Mouse (Mus musculus): ENCODE data around the gene Hoxb4. TPM values are rescaled to one million over a fixed set of nuclear protein-coding genes. Genes with fewer than 3 reads are reported as not detected.

The Hoxb4 gene
- total RNA-seq, 1 experiment from 2014 or later, result 4.0 TPM

DNA sequence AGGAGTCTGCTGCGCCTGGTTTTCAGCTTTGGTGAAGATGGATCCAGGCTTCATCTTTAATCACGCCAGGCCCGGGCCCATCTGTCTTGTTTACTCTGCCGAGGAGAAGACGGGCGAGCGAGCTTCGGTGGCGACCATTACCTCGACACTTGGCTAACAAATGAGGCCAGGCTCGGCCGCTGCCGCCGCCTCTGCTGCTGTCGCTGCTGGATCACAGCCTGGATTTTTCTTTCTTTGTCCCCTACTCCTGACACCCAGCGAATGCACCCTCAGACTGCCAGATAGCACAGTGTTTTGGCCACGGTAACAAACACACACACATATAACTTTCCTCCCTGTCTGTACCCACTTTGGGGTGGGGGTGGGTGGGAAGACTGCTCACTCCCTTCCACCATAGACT lies 2.6 kb downstream of the Hoxb4 start:
- no peak for ATAC-seq (replicated peaks in 1 of 2; ENCODE audit: insufficient read depth in 1 of 2, low FRiP score in 2 of 2, low TSS enrichment in 1 of 2, low read depth in 1 of 2, poor library complexity in 2 of 2, severe bottlenecking in 2 of 2)

DNA sequence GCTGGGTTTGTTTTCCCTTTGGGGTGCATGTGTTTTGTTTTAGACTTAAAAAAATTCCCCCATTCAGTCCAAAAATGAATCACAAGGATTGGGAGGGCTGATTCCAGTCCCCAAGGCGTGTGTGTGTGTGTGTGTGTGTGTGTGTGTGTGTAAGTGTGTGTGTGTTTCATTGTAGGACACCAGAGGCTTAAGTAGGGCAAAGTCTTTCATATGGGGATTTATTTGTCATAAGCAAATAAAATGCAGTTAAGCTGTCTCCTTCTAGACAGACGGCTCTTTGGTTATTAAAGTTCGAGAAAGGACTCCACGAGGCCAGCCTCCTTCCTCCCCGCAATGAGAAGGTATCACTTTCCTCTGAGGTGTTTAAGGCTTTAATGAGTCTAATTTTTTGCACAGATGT lies 3.8 kb downstream of the Hoxb4 start:
- no peak for ATAC-seq (replicated peaks in 1 of 2; ENCODE audit: insufficient read depth in 1 of 2, low FRiP score in 2 of 2, low TSS enrichment in 1 of 2, low read depth in 1 of 2, poor library complexity in 2 of 2, severe bottlenecking in 2 of 2)

DNA sequence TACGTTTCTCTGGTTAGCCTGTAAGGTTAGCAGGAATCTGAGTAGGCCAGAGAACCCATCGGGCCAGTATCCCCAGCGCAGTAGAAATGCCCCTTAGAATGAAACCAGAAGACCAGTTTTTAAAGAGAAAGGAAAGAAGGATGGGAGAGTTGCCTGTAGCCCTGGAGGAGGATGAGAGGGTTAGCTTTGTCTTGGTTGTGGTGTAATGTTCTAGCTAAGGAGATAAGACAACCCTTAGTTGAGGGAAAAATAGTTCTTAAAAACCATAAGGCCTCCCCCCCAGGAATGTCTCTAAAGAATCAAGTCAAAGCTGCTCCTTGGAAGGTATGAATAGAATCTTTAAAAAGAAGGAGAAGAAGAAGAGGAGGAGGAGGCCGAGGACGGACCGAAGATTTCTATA lies 4.7 kb downstream of the Hoxb4 start:
- ATAC-seq (replicated peaks in 1 of 2; ENCODE audit: insufficient read depth in 1 of 2, low FRiP score in 2 of 2, low TSS enrichment in 1 of 2, low read depth in 1 of 2, poor library complexity in 2 of 2, severe bottlenecking in 2 of 2), result no peak

DNA sequence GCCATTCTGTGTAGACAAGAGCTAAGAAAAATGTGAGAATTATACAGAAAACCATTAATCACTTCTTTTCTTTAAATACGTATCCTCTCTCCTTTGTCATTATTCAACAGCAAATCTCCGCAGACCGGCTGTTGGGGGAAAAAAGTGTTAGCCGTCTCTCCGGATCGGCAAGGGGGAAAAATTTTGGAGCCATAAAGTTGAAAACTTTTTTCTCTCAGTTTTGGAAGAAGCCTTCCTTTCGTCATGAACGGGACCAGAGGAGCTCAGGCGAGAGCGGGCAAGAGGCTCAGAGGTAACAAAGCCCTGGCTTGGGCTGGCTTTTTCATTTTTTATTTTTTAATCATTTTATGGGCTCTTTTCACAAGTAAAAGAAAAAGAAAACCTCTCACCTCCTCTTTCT lies 5.1 kb downstream of the Hoxb4 start, which contains the start of gene Hoxb3:
TSS of gene Hoxb3 (plus strand) at position 173 of the 400 bp plus-strand sequence.
- ATAC-seq (replicated peaks in 1 of 2; ENCODE audit: insufficient read depth in 1 of 2, low FRiP score in 2 of 2, low TSS enrichment in 1 of 2, low read depth in 1 of 2, poor library complexity in 2 of 2, severe bottlenecking in 2 of 2), result no peak

DNA sequence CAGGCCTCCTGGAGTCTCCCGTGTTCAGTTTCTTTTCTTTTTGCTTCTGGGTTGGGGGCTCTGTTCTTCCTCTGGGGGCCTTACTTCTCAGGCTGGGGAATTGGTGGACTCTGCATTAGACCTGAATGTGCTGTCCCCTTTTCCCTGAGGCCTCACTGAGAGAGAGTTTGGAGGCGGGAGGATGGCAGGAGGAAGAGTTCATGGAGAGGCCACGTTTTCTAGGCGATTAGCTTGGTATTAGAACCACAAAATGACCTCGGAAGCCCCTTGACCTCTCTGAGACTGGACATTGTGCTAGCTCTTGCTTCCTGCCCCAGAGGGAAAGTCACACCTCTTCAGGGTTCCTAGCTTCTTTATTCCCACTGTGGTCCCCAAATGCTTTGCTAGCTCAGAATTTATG lies 6.1 kb downstream of the Hoxb4 start:
- ATAC-seq (replicated peaks in 1 of 2; ENCODE audit: insufficient read depth in 1 of 2, low FRiP score in 2 of 2, low TSS enrichment in 1 of 2, low read depth in 1 of 2, poor library complexity in 2 of 2, severe bottlenecking in 2 of 2), result no peak

DNA sequence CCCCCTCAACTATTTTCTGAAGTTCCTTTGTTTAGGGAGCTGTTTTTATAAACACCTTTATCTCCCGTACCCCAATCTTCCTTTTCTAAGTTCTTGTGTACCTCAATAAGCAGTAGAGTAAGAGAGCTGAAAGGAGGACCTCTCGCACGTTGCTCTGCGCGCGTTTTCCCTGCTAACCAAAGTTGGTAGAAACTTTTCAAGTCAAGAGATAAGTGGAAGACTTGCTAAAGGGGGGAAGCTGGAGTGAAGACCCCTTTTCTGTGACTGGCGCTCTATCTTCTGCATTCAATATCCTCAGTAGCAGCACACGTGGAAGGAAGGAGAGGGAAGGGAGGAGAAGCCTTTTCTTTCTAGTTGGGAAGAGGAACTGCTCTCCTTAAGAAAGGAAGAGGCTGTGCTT lies 6.9 kb downstream of the Hoxb4 start:
- no peak for ATAC-seq (replicated peaks in 1 of 2; ENCODE audit: insufficient read depth in 1 of 2, low FRiP score in 2 of 2, low TSS enrichment in 1 of 2, low read depth in 1 of 2, poor library complexity in 2 of 2, severe bottlenecking in 2 of 2)

DNA sequence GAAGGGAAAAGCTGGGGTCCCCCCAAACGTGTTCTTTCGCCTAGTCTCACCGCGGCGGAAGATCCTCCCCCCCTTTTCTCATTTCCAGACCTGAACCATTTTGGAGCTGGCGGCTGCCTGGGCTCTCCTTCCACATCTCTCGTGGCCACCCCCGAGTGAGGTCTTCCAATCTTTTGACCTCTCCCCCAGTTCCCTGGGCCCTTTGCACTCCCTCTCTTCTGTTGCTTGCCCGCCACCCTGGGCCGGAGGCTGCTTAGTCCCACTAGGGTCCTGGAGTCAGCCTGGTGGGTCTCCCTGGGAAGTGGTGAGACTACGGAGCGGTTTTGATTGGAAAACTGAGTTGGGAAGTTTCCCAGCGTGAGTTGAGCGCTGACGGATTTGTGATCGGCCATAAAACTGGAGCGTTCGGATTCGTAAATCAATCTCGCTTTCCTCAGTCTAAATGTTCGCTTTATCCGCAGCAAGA lies 7.7 kb downstream of the Hoxb4 start:
- no peak for ATAC-seq (replicated peaks in 1 of 2; ENCODE audit: insufficient read depth in 1 of 2, low FRiP score in 2 of 2, low TSS enrichment in 1 of 2, low read depth in 1 of 2, poor library complexity in 2 of 2, severe bottlenecking in 2 of 2)

DNA sequence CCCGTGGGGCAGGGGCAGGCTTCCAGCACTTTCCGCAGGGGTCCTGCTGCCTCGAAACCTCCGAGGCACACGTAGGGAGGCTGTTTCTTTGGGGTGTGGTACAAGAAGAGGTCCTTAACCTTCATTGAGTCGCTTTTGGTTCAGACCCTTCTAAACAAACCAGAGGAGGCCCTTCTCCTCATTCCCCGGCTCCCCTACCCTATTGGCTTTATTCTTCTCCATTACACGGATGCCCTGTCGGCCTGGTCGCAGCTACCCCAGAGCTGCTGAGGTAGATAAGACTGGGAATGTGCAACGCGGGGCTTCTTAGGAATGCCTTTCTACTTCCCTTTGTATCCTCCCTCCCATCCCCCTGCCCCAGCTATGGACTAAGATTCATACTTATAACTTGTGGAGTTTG lies 8.6 kb downstream of the Hoxb4 start:
- ATAC-seq (replicated peaks in 1 of 2; ENCODE audit: insufficient read depth in 1 of 2, low FRiP score in 2 of 2, low TSS enrichment in 1 of 2, low read depth in 1 of 2, poor library complexity in 2 of 2, severe bottlenecking in 2 of 2), result no peak

DNA sequence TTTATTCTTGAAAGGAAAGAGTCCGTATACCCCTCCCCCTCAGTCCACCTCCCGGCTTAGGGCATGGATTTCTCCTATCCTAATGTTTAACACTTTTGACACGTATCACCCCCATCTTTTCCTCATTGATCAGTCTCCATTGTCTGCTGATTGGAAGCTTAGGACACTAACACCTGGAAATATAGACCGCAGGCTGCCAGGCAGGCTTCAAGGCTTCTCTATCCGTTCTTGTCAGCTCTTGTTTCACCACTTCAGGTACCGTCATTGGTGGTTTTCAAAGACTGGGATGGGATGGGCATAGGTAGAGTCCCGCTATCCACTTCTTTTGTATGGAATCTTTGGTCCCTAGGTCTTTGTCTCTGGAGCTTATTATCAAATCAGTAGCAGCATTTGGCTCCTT lies 9.1 kb downstream of the Hoxb4 start:
- ATAC-seq (replicated peaks in 1 of 2; ENCODE audit: insufficient read depth in 1 of 2, low FRiP score in 2 of 2, low TSS enrichment in 1 of 2, low read depth in 1 of 2, poor library complexity in 2 of 2, severe bottlenecking in 2 of 2), result no peak

DNA sequence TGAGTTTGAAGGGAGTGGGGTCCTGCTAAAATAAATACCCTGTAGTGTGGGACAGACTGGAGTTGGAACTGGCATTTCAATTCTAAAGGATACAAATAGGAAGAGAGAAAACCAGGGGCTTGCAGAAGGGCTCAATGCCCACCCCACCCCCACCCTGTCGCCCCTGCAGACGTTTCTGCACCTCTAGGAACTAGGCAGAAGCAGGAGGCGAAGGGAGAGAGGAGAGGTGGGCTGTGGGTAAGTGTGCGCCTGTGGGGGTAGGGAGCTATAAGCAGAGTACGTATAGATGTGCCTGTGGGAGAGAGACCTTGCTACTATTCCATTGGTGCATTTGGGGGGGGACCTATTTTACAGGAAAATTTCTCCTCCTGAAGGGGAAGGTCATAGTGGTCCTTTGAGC lies 9.7 kb downstream of the Hoxb4 start:
- ATAC-seq (replicated peaks in 1 of 2; ENCODE audit: insufficient read depth in 1 of 2, low FRiP score in 2 of 2, low TSS enrichment in 1 of 2, low read depth in 1 of 2, poor library complexity in 2 of 2, severe bottlenecking in 2 of 2), result no peak

DNA sequence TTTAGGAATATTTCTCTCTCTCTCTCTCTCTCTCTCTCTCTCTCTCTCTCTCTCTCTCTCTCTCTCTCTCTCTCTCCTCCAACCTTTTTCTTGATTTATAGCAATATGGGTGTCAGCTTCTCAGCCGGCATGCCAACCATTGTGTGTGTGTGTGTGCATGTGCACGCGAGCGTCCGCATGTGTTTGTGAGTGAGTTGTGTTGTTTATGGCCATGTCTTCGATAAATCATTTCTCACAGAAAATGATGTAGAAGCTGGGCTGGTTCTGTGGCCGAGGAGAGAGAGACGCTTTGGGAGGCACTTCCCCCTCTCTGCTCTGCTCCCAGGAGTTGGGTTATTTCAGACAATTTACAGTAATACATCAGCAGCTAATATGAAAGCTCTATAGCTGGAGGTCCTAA lies 10.5 kb downstream of the Hoxb4 start:
- ATAC-seq (replicated peaks in 1 of 2; ENCODE audit: insufficient read depth in 1 of 2, low FRiP score in 2 of 2, low TSS enrichment in 1 of 2, low read depth in 1 of 2, poor library complexity in 2 of 2, severe bottlenecking in 2 of 2), result no peak

DNA sequence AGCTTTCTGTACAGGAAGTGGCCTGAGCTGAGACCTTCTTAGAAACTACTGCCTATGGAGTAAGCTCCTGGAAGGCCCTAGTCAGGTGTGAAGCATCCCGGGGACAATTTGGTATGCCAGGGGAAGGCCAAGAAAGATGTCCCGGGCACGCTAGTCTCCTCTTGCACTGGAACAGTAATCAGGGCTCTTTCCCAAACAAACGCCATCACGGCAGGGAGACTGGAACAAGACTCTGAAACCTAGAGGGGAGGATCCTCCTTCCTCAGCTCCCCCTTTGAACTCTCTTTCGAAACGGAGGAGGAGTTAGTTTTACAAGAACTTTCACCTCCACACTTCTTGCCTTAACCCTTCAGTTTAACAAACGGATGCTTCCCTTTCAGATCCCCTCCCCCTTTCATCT lies 14.0 kb downstream of the Hoxb4 start:
- no peak for ATAC-seq (replicated peaks in 1 of 2; ENCODE audit: insufficient read depth in 1 of 2, low FRiP score in 2 of 2, low TSS enrichment in 1 of 2, low read depth in 1 of 2, poor library complexity in 2 of 2, severe bottlenecking in 2 of 2)

DNA sequence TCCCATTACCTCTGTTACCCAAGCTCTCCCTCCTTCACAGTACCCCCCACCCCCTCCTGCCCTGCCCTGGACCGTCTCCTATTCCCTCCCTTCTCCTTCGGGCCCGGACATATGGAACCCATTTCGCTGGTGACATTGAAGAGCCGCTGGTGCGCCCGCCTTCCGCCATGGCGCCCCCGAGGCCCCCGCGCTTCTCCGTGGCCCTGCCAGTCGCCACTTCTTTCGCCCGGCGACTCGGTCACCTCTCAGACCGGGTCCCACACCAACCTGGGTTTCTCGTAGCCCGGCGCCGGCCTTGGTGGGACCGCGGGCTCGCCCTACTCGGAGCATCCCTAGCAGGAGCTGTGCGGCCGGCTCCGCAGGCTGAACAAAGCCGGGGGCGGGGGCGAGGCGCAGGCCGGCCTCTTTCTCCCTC lies 14.6 kb downstream of the Hoxb4 start:
- ATAC-seq (replicated peaks in 1 of 2; ENCODE audit: insufficient read depth in 1 of 2, low FRiP score in 2 of 2, low TSS enrichment in 1 of 2, low read depth in 1 of 2, poor library complexity in 2 of 2, severe bottlenecking in 2 of 2), result no peak

DNA sequence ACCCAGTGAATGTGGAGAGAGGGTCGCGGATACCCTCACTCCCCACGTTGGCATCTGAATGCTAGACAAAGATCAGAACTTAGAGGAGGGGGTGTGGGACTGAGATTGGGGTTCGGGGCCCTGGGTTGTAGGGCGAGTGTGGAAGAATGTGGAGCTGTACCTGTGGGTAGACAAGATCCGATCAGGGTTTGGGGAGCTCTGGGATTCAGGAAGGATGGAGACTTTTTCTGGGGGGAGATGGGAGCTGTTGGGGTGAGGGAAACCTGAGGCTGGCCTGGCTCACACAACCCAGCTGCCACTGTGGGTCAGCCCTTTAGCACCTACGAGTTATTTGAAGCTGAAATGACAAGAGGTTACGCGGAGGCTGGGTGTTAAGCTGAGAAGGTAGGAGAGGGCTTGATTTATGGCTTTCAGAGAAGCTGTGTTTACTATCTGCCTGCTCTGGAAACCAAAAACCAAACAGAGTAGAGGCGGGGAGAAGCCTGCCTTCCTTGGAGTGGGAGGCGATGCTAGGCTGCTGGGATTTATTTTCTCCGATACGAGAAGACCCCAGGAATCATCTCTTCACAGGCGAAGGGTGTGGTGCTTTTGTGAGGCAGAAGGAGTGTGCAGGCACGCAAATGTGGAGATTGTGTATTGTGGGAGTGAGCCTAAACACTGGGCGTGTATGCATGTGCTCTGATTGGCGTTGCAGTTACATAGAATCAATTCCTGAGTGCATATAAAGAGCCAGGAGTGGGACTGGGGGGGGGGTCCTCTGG lies 15.4 kb downstream of the Hoxb4 start:
- no peak for ATAC-seq (replicated peaks in 1 of 2; ENCODE audit: insufficient read depth in 1 of 2, low FRiP score in 2 of 2, low TSS enrichment in 1 of 2, low read depth in 1 of 2, poor library complexity in 2 of 2, severe bottlenecking in 2 of 2)

DNA sequence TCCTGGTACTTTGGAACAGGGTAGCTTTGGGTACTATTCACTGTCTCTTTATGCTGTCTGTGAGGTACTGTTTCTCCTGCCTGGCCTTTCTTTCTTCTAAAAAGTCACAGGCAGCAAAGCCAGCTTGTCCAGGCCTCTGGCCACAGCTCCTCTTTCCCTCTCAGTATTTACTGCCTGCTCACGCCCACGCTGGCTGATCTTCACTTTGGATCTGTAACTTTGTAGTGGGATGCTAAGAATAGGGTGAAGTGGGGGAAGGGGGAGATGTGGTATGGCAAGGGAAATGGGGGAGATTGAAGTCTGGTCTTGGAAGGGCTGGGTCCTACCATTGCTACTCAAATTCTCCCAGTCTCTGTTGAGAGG lies 15.9 kb downstream of the Hoxb4 start:
- no peak for ATAC-seq (replicated peaks in 1 of 2; ENCODE audit: insufficient read depth in 1 of 2, low FRiP score in 2 of 2, low TSS enrichment in 1 of 2, low read depth in 1 of 2, poor library complexity in 2 of 2, severe bottlenecking in 2 of 2)

DNA sequence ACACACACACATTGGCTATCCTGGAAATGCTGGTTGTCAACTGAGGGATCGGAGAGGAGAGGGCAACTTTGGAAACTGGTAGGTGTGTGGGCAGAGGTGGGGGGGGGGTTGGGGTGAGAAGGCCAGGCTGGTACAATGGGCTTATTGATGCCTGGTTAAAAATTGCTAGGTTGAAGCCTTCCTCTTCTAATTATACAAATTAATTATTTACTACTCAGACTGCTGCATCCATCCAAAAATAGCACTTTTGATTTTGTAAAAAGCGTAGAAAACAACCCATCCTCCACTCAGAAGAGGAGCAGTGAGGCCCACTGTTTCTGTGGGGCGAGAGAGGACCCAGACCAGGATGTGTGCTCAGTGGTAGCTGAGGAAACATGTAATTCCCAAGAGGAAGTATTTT lies 16.9 kb downstream of the Hoxb4 start:
- no peak for ATAC-seq (replicated peaks in 1 of 2; ENCODE audit: insufficient read depth in 1 of 2, low FRiP score in 2 of 2, low TSS enrichment in 1 of 2, low read depth in 1 of 2, poor library complexity in 2 of 2, severe bottlenecking in 2 of 2)

DNA sequence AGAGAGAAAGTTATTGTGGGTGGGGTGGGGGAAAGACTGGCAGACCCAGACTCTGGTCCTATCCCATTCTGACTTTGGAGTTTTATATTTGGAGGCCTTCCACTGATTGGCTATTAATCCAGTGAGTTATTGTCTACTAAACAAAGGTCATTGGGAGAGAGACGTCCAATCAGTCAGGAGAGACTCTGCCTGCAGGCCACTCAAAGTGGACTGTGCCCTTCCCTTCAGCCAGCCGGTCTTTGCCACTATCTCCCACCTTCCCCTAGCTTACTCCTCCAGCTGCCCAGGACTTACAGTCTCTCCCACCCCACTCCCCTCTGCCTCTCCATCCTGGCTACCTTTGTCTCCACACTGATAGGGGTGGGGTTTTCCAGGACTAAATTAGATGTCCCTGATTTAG lies 18.5 kb downstream of the Hoxb4 start:
- ATAC-seq (replicated peaks in 1 of 2; ENCODE audit: insufficient read depth in 1 of 2, low FRiP score in 2 of 2, low TSS enrichment in 1 of 2, low read depth in 1 of 2, poor library complexity in 2 of 2, severe bottlenecking in 2 of 2), result no peak

DNA sequence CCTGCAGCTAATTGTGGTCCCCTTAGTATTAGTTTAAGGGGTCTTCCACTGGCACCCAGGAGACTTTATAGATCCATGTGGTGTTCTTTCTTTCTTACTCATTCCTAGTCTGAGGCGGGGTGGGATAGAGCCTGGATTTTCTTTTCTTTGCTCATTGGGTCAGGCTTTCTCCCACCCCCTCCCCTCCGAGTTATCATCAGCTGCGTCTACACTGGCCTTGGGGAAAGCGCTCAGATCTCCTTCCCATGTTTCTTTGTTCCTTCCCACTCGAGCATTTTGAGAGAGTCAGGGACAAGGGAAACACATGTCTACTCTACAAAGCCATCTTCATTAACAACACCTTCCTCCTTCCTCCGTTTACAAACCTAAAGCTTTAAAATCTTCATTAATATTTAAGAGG lies 19.0 kb downstream of the Hoxb4 start:
- no peak for ATAC-seq (replicated peaks in 1 of 2; ENCODE audit: insufficient read depth in 1 of 2, low FRiP score in 2 of 2, low TSS enrichment in 1 of 2, low read depth in 1 of 2, poor library complexity in 2 of 2, severe bottlenecking in 2 of 2)

Data from hematopoietic stem cell, adult 5-6 weeks (primary cell).